Mouse (Mus musculus) lung, postnatal 4 days (tissue): ENCODE data around the gene Ckb.
A peak's percentile ranks its signal among the peaks of the same experiment; 100 is the strongest.

Source experiments
- DNase-seq, 2 experiments: peaks; one replicate each; pipeline ENCODE4 v3.0.0; 2021

Gene Ckb

DNA sequence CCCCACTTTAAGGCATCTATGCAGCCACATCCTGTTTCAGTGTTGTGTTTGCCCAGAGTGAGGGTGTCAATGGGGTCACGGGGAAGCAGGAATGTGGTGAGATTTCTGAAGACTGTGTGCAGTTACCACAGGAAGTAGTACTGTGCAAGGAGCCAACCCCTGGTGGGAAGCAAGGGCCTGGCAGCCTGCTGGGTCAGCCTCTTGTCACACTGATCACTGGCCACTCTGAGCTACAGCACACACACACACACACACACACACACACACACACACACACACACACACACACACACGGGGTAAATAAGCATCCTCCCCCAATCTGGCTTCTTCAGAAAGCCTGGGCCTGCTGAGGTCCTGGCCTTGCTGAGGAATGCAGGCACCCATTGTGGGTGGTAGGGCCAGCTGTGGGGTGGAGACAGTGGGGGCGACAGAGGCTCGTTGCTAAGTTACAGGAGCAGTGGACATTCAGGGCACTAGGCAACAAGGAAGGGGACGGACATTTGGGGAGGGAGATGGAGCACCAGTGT lies 19.3 kb upstream of the Ckb start:
- DNase-seq = peak; percentile 70 to 87

DNA sequence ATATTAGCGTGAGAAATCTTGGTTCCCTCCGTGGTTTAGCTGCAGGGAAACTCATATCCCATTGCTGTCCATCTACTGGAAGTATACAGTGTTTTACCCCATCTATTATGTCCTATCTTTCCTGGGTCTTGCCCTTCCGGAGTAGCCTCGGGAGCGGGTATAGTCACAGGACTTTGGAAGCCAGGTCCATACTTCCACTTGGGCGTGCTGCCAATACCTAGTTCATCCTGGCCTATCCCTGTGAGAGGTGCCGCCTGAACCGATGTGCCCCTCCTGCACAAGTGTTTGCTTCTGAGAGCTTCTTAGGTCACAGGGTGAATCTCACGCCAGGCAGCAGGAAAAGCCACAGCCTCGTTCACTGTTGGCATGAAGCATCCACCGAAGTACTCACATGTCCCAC lies 17.3 kb upstream of the Ckb start:
- DNase-seq = peak in 1 of 2 experiments; percentile 62

DNA sequence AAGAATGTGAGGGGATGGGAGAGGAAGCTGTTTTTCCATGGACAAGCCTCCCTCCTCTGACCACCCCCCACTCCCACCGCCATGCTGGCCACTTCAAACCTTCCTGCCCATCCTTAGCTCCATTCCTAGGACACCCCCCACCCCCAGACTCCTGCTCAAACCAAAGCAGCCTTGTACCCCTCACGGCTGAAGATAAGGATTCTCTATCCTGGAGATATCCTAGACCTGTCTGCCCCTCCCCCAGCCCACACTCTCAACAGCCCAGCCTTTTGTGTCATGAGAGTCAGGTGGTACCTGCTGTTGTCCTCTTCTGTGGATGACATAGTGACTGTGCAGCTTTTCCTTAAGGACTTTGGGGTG lies 15.9 kb upstream of the Ckb start:
- DNase-seq = no peak

DNA sequence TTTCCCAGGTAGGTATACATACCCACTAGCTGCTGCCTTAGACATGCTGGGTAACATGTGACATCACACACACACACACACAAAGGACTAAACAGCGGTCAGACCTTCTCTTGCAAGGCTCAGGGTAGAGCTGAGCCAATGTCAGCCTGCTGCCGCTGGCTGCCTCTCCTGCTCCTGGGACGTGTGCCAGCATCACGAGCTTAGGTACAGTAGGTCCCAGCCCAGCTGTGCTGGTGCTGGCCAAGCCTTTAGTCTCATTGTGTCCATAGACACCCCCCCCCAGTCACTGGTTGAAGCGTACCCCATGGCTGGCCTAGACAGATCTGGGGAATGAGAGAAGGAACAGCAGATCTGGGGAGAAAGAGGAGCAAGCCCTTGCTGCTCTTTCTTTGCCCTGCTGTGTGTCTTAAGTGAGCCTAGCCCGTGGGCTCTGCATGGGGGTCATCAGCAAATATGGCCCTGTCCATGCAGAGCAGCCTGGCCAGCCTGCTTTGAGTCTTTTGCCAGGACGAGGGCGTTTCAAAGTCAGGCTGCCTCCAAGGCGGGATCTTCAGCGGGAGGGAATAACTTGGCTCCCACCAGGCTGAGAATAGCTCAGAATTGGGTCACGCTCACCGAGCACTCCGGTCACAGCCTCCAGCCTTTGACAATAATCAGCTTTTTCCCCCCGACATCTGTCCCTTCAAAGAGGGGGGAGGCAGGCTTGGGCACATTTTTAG lies 15.4 kb upstream of the Ckb start:
- peak; percentile 71 to 87 for DNase-seq

DNA sequence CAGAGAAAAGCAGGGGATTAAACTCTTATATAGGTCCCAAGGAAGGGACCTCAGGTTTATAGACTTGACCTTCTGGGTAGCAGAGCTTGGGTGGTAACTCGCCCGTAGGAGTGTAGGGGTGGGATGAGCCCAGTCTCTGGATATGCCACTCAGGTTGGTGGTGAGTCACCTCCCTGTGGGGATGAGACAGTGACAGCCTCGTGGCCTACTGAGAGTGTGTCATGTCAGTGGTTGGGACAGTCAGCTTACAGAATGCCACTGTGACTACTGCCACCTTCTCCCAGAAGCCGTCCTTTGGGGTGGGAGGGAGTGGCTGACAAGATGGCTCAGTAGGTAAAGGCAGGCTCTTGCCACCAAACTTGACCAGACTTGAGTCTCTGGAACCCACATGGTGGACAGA lies 14.3 kb upstream of the Ckb start:
- no peak for DNase-seq

DNA sequence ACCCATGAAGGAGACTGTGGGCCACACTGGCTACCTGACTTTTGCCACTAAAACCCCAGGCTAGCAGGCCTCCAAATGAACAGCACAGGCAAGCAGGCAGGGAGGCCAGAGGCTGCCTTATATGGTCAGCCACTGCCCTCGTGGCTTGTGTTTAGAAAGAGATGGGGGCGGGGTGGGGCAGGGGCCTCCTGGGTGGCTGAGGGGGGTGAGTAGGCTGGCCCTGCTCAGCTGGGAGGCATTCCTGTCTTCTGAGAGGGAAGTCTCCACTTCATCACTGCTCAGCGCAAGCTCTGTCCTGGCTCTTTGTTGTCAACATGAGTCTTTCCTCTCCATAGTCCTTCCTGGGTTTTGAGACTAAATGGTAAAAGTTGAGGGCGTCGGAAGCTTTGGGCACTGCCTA lies 10.7 kb upstream of the Ckb start:
- DNase-seq = peak in 1 of 2 experiments; percentile 78

DNA sequence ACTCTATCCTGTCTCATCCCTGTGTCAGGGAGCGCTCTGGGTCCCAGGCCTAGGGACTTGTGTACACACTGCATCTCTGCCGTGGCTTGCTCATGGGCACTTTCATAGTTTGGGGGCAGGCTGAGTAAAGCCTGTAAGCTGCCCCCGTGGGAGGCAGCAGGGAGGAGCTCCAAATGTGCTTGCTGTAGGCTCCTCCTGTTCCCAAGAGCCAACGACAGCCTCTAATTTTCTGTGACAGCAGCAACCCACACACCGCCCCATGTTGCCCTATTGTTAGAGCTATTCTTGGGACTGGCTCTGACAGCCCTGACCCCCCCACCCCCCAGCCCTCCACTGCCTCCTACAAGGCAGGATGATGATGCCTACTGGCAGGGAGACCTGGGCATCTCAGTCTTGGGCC lies 9.9 kb upstream of the Ckb start:
- peak in 1 of 2 experiments; percentile 73 for DNase-seq

- DNase-seq = peak; percentile 62 to 84
These were observed 9.2 kb upstream of the Ckb start for GRCm38 (mm10) chr12:111681305-111681704.

DNA sequence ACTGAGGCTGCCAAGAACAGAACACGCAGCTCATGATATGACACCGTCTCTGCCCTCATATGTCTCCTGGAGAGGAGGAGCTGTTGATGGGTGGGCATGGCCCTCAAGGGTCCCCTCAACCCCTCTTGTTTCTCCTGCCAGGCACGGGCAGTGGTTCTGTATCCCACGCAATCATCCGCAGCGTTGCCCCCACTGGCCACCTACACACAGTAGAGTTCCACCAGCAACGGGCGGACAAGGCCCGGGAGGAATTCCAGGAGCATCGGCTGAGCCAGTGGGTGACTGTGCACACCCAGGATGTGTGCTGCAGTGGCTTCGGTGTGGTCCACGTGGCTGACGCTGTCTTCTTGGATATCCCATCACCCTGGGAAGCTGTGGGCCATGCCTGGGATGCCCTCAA lies 8.5 kb upstream of the Ckb start:
- DNase-seq = no peak

DNA sequence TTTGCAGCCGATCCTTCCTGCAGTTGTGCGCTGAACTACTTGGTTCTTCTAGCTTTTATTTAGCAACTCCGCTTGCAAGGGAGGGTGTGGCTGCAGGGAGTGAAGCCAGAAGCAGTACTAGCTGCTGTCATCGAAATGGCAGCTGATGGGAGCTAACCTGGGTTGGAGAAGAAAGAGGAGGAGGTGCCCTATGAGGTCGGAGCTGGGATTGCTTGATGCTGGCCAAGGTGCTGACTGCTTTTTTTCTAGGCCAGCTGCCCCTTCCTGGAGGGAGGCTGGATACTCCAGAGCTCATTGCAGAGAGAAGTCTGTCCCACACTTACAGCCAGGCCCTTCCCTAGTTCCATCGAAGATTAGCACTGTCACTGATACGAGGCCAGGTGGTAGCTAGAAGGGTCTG lies 6.9 kb upstream of the Ckb start:
- DNase-seq = no peak

- DNase-seq = no peak
These were observed 6.5 kb upstream of the Ckb start for GRCm38 (mm10) chr12:111678670-111678933.

GRCm38 (mm10) chr12:111677882-111678669 lies 5.9 kb upstream of the Ckb start, which contains the start of gene Trmt61a:
TSS of gene Trmt61a (plus strand) at chr12:111678105.
- peak; percentile 92 for DNase-seq

GRCm38 (mm10) chr12:111677421-111677820 lies 5.3 kb upstream of the Ckb start:
- peak in 1 of 2 experiments; percentile 57 for DNase-seq

DNA sequence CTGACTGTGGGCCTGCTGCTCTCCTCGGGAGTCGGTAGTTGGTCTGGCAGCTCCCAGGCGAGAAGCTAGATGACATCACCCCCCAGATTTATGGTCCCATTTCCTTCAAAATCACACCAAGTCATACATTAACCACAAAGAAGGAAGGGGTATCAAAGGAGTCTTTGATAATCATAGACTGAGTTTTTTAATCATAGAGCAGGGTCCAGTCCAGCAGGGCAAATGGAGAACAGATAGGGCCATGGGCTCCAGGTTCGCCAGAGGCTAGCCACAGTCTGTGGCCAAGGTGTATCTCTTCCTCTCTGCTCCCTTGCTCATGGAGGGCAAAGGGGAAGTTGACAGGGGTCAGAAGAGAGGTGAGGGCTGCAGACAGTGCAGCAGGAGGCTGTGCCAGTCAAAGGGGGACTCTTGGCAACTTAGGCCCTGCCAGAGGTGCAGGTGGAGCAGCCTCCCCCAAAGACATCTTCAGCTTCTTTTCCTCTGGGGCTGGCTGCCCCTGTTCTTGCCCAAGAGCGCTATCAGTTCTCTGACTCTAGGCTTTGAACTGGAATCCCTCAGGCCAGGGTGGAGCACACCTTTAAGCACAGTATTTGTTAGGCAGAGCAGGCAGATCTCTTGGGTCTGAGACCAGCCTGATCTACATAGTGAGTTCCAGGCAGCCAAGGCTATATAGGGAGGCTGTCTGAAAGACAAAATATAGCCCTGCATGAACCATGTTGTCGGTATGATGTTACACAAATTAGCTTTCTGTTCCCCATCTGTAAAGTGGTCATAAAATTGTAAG lies 3.9 kb upstream of the Ckb start:
- no peak for DNase-seq

- no peak for DNase-seq
These were observed 2.8 kb upstream of the Ckb start for GRCm38 (mm10) chr12:111674850-111675486.

DNA sequence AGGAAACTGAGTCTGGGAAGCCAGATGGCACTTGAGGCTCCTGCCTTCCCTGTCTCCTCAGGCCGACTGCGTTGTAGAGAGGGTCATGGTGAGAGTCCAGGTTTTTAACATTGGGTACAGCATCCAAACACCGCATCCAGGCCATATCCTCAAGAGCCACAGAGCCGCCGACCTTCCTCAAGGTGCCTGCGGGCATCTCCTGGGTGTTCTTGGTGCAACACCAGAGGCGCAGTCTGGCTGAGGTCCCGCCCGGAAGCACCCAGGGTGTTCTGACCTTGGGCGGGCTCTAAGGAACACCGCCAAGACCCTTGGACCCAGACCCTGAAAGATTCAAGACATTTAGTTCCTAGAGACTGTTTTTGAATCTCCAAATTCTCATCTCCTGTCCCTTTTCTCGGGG lies 443 bp upstream of the Ckb start:
- DNase-seq = no peak

GRCm38 (mm10) chr12:111671431-111671902 lies 671 bp downstream of the Ckb start:
- DNase-seq = peak; percentile 69 to 72

DNA sequence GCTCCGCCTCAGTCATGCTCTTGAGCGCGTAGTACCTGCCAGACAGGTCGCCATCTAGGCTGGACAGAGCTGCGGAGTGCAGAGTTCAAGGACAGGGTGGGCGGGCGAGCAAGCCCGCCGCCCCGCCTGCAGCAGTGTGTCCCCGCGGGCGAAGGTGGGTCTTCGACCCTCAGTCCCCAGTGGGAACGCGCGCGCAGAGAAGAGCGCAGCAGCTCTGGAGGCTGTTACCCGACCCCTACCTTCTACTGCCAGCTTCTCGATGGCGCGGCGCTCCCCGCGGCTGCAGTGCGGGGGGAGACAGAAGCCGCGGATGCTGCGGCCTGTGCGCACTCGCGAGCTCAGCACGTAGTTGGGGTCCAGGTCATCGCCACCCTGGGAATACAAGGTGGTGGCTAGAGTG lies 1.2 kb downstream of the Ckb start:
- DNase-seq = no peak

- peak; percentile 57 to 64 for DNase-seq
These were observed 1.7 kb downstream of the Ckb start for GRCm38 (mm10) chr12:111670371-111670971.

DNA sequence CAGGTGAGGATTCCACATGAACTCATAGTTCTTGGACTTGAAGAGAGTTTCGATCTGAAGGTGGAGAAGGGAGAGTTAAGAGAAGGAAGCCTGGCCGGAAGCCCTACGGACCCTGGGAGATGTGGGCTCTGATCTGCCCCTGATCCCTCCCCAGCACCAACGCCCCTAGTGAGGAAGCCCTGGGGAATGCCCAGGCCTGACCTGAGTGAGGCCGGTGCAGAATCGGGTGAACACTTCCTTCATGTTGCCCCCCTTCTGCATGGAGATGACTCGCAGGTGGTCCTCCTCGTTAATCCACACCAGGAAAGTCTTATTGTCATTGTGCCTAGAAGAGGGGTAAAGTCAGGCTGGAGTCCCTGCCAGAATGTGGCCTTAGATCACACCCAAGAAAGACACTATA lies 2.2 kb downstream of the Ckb start:
- DNase-seq = no peak

DNA sequence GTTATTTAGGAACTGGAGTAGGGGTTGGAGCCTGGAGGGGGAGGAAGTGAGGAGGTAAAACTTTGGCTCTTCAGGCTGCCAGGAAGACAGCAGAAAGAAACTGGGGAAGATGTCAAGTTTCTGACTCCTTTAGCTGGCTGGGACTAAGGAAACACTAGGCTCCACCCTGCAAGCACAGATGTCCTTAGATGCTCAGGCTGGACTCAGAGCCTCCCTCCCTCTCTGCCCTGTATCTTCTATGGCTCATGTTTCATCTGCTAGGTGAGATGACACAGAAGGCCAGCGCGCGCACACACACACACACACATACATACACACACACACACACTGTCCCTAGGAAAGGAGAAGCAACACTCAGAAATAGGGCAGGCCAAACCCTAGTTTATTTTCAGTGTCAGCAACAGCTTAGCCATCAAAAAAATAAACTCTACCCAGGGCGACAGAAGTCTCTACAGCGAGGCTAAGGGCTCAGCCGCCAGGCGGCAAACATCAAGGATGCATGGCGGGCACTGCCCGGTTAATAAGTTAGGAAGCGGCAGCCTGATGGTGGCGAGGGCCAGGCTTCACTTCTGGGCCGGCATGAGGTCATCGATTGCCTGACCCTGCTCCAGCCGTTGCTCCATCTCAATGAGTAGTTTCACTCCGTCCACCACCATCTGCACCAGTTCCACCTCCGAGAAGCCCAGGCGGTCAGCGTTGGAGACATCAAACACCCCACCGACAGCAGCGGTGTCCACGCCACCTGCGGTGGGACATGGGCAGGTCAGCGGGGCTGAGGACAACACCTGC lies 2.9 kb downstream of the Ckb start:
- DNase-seq = peak in 1 of 2 experiments; percentile 44

- peak; percentile 91 to 96 for DNase-seq
These were observed 3.7 kb downstream of the Ckb start for GRCm38 (mm10) chr12:111668457-111668912.
